Mouse (Mus musculus): ENCODE data around the gene Atp1b3. TPM values are rescaled to one million over a fixed set of nuclear protein-coding genes. Genes with fewer than 3 reads are reported as not detected.

Atp1b3 gene
- polyA plus RNA-seq, 1 experiment from 2014 or later, result 179 TPM

- Histone ChIP-seq H3K9me3 (ENCODE audit: control insufficient read depth, low read length) (no peaks in the 10 kb centered on the region), H3K36me3 (ENCODE audit: control insufficient read depth, insufficient read depth, low read length) (no peaks in the 10 kb centered on the region), H3K27ac (ENCODE audit: low read depth, low read length) (no peak overlapping the region), H3K4me3 (ENCODE audit: low read length) (no peak overlapping the region), H3K9ac (ENCODE audit: low read depth, low read length) (no peak overlapping the region), H3K4me1 (ENCODE audit: control insufficient read depth, insufficient read depth, low read length) (peaks cover 6% of the 10 kb centered on the region; the same call in 1 of the 2 replicates), H3K4me2 (replicated peaks; ENCODE audit: low read depth, low read length) (no peak overlapping the region), H3K27me3 (ENCODE audit: control insufficient read depth, insufficient read depth, low read length) (no peaks in the 10 kb centered on the region)
- no peak for ATAC-seq (ENCODE audit: low FRiP score, low TSS enrichment)
- WGBS, result 72% methylated on average over 2 of the region's 2 CpGs
Observed at GRCm38 (mm10) chr9:96393731-96394235, 29.5 kb upstream of the Atp1b3 start.

DNA sequence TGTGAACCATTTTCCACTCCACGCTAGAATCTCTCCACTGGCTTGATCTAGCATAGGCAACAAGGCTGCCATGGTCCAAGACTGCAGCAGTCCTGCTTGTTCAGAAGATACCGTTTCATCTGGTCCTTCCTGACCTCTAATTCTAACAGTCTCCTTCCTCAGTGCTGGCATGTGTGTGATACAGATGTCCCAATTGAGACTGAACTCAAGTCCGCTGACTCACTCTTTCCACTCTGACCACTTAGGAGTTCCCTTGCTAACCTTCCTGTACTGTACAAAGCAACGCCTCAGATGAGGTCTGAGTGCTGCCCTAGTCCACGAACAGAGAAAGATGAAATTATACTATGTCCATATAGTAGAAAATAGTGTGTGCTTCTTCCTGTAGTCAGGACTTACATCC lies 28.9 kb upstream of the Atp1b3 start:
- H3K4me3 ChIP-seq (ENCODE audit: low read length), result no peak overlapping the region
- H3K36me3 ChIP-seq (ENCODE audit: control insufficient read depth, insufficient read depth, low read length), result no peaks in the 10 kb centered on the region
- H3K9ac ChIP-seq (ENCODE audit: low read depth, low read length), result no peak overlapping the region
- H3K27ac ChIP-seq (ENCODE audit: low read depth, low read length), result no peak overlapping the region
- no peaks in the 10 kb centered on the region for H3K27me3 ChIP-seq (ENCODE audit: control insufficient read depth, insufficient read depth, low read length)
- no peaks in the 10 kb centered on the region for H3K9me3 ChIP-seq (ENCODE audit: control insufficient read depth, low read length)
- no peak overlapping the region for H3K4me2 ChIP-seq (replicated peaks; ENCODE audit: low read depth, low read length)
- 83% methylated on average over 5 of the region's 5 CpGs for WGBS
- no peak for ATAC-seq (ENCODE audit: low FRiP score, low TSS enrichment)
- no peaks in the 10 kb centered on the region for H3K4me1 ChIP-seq (ENCODE audit: control insufficient read depth, insufficient read depth, low read length)

- no peak overlapping the region for H3K9ac ChIP-seq (ENCODE audit: low read depth, low read length)
- 89% methylated on average over 1 of the region's 1 CpGs for WGBS
- no peaks in the 10 kb centered on the region for H3K9me3 ChIP-seq (ENCODE audit: control insufficient read depth, low read length)
- no peak for ATAC-seq (ENCODE audit: low FRiP score, low TSS enrichment)
- no peak overlapping the region for H3K4me3 ChIP-seq (ENCODE audit: low read length)
- H3K4me1 ChIP-seq (ENCODE audit: control insufficient read depth, insufficient read depth, low read length), result no peaks in the 10 kb centered on the region
- no peaks in the 10 kb centered on the region for H3K27me3 ChIP-seq (ENCODE audit: control insufficient read depth, insufficient read depth, low read length)
- no peak overlapping the region for H3K4me2 ChIP-seq (replicated peaks; ENCODE audit: low read depth, low read length)
- H3K36me3 ChIP-seq (ENCODE audit: control insufficient read depth, insufficient read depth, low read length), result no peaks in the 10 kb centered on the region
- H3K27ac ChIP-seq (ENCODE audit: low read depth, low read length), result no peak overlapping the region
Observed at GRCm38 (mm10) chr9:96391921-96392320, 27.7 kb upstream of the Atp1b3 start.

DNA sequence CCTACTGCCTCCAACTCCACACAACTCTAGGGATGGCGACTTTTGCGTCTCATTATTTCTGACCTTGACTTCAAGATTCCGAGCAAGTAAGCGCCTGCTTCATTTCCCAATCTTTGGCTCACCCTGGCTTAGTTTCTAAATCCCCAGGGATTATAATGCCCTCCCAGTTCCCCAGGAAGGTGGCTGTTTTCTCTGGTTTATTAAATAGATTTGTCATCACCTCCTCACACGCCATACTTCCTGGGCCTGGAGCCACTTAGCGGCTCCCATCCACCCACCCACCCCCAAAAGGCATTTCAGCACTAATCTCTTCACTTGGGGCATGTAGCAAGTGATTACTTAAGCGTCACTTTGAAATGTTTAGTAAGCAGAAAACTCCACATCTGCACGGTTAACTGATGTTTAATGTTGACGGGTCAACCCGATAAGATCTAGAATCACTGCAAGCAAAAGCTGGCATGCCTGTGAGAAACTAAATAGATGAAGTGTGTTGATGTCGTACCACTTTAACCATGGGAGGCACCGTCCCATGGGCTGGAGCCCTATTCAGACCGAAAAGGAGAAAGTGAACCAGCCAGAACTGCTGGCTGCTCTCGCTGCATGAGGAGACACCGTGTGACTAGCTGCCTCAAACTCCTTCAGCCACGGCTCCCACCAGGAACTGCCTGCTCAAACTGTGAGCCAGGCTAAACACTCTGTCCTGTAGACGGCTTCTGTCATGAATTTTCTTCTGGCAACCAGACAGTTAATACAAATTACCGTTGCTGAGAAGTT lies 19.7 kb upstream of the Atp1b3 start:
- 67% methylated on average over 18 of the region's 18 CpGs for WGBS
- no peak overlapping the region for H3K9ac ChIP-seq (ENCODE audit: low read depth, low read length)
- no peak overlapping the region for H3K4me2 ChIP-seq (replicated peaks; ENCODE audit: low read depth, low read length)
- H3K27ac ChIP-seq (ENCODE audit: low read depth, low read length), result no peak overlapping the region
- H3K9me3 ChIP-seq (ENCODE audit: control insufficient read depth, low read length), result no peaks in the 10 kb centered on the region
- peaks cover 6% of the 10 kb centered on the region; the same call in 1 of the 2 replicates for H3K4me1 ChIP-seq (ENCODE audit: control insufficient read depth, insufficient read depth, low read length)
- no peaks in the 10 kb centered on the region for H3K36me3 ChIP-seq (ENCODE audit: control insufficient read depth, insufficient read depth, low read length)
- H3K27me3 ChIP-seq (ENCODE audit: control insufficient read depth, insufficient read depth, low read length), result no peaks in the 10 kb centered on the region
- H3K4me3 ChIP-seq (ENCODE audit: low read length), result no peak overlapping the region
- ATAC-seq (ENCODE audit: low FRiP score, low TSS enrichment), result no peak

GRCm38 (mm10) chr9:96382756-96383155 lies 18.5 kb upstream of the Atp1b3 start:
- Histone ChIP-seq H3K36me3 (ENCODE audit: control insufficient read depth, insufficient read depth, low read length) (no peaks in the 10 kb centered on the region), H3K27me3 (ENCODE audit: control insufficient read depth, insufficient read depth, low read length) (no peaks in the 10 kb centered on the region), H3K9me3 (ENCODE audit: control insufficient read depth, low read length) (no peaks in the 10 kb centered on the region), H3K27ac (ENCODE audit: low read depth, low read length) (no peak overlapping the region), H3K4me3 (ENCODE audit: low read length) (no peak overlapping the region), H3K4me1 (ENCODE audit: control insufficient read depth, insufficient read depth, low read length) (peaks cover 6% of the 10 kb centered on the region; the same call in 1 of the 2 replicates), H3K9ac (ENCODE audit: low read depth, low read length) (no peak overlapping the region), H3K4me2 (replicated peaks; ENCODE audit: low read depth, low read length) (no peak overlapping the region)
- 84% methylated on average over 4 of the region's 4 CpGs for WGBS
- ATAC-seq (ENCODE audit: low FRiP score, low TSS enrichment), result no peak

- Histone ChIP-seq H3K4me1 (ENCODE audit: control insufficient read depth, insufficient read depth, low read length) (peaks cover 6% of the 10 kb centered on the region; the same call in 1 of the 2 replicates), H3K4me3 (ENCODE audit: low read length) (no peak overlapping the region), H3K36me3 (ENCODE audit: control insufficient read depth, insufficient read depth, low read length) (no peaks in the 10 kb centered on the region), H3K27me3 (ENCODE audit: control insufficient read depth, insufficient read depth, low read length) (no peaks in the 10 kb centered on the region), H3K4me2 (replicated peaks; ENCODE audit: low read depth, low read length) (no peak overlapping the region), H3K27ac (ENCODE audit: low read depth, low read length) (0 out of 2 replicates have a peak overlapping the region, but pooled peaks have one; percentile 30), H3K9me3 (ENCODE audit: control insufficient read depth, low read length) (no peaks in the 10 kb centered on the region), H3K9ac (ENCODE audit: low read depth, low read length) (no peak overlapping the region)
- 65% methylated on average over 13 of the region's 13 CpGs for WGBS
- no peak for ATAC-seq (ENCODE audit: low FRiP score, low TSS enrichment)
Observed at GRCm38 (mm10) chr9:96381393-96381792, 17.2 kb upstream of the Atp1b3 start.

DNA sequence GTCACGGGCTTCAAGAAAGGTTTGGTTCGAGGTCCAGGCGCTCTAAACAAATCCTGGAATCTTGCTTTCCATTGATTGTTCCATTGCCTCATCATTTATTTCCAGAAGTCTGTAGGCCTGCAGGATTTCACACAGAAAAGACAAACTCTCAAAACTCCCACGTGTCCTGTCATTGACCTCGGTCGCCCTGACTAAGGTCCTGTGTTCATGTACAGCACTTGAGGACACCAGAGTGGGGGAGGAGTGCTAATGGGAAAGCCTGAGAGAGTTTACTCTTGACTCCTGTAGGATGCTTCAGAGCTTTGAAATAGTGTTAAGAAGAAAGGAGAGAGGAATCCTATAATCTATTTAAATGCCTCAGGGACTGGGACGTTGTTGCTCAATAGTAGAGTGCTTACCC lies 15.3 kb upstream of the Atp1b3 start:
- Histone ChIP-seq H3K9ac (ENCODE audit: low read depth, low read length) (no peak overlapping the region), H3K27me3 (ENCODE audit: control insufficient read depth, insufficient read depth, low read length) (no peaks in the 10 kb centered on the region), H3K4me3 (ENCODE audit: low read length) (no peak overlapping the region), H3K4me2 (replicated peaks; ENCODE audit: low read depth, low read length) (no peak overlapping the region), H3K27ac (ENCODE audit: low read depth, low read length) (no peak overlapping the region), H3K9me3 (ENCODE audit: control insufficient read depth, low read length) (no peaks in the 10 kb centered on the region), H3K4me1 (ENCODE audit: control insufficient read depth, insufficient read depth, low read length) (no peaks in the 10 kb centered on the region), H3K36me3 (ENCODE audit: control insufficient read depth, insufficient read depth, low read length) (no peaks in the 10 kb centered on the region)
- no peak for ATAC-seq (ENCODE audit: low FRiP score, low TSS enrichment)
- 63% methylated on average over 7 of the region's 7 CpGs for WGBS

DNA sequence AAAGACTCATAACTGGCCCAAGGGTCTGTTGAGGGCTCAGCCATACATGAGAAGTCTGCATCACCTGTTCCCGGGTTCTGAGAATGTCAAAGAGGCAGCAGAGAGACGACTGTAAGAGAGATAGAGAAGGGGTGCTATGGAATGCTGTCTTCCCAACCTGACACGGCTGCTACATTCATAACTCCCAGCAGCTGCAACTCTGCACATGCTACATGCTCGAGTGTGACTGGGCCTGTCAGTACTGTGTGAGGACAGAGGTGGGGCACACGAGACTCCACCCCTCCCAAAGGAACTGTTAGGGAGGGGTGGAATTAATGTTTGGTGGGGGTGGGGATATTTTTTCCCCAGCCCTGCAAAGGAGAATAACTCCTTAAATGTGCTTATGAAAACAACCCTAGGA lies 14.5 kb upstream of the Atp1b3 start:
- H3K4me3 ChIP-seq (ENCODE audit: low read length), result no peak overlapping the region
- no peak for ATAC-seq (ENCODE audit: low FRiP score, low TSS enrichment)
- H3K27me3 ChIP-seq (ENCODE audit: control insufficient read depth, insufficient read depth, low read length), result no peaks in the 10 kb centered on the region
- WGBS, result 63% methylated on average over 5 of the region's 5 CpGs
- no peaks in the 10 kb centered on the region for H3K9me3 ChIP-seq (ENCODE audit: control insufficient read depth, low read length)
- H3K36me3 ChIP-seq (ENCODE audit: control insufficient read depth, insufficient read depth, low read length), result no peaks in the 10 kb centered on the region
- no peak overlapping the region for H3K9ac ChIP-seq (ENCODE audit: low read depth, low read length)
- H3K4me1 ChIP-seq (ENCODE audit: control insufficient read depth, insufficient read depth, low read length), result no peaks in the 10 kb centered on the region
- no peak overlapping the region for H3K4me2 ChIP-seq (replicated peaks; ENCODE audit: low read depth, low read length)
- H3K27ac ChIP-seq (ENCODE audit: low read depth, low read length), result no peak overlapping the region

DNA sequence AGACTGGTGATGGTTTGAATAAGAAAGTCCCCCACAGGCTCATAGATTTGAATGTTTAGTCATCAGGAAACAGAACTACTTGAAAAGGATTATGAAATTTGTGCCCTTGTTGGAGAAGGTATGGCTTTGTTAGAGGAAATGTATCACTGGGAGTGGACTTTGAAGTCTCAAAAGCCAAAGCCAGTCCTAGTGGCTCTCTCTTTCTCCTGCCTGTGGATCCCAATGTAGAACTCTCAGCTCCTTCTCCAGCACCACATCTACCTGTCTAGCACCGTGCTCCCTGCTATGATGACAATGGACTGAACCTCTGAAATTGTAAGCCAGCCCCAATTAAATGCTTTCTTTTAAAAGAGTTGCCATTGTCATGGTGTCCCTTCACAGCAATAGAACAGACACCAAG lies 12.9 kb upstream of the Atp1b3 start:
- no peaks in the 10 kb centered on the region for H3K9me3 ChIP-seq (ENCODE audit: control insufficient read depth, low read length)
- H3K27ac ChIP-seq (ENCODE audit: low read depth, low read length), result no peak overlapping the region
- no peaks in the 10 kb centered on the region for H3K36me3 ChIP-seq (ENCODE audit: control insufficient read depth, insufficient read depth, low read length)
- H3K4me1 ChIP-seq (ENCODE audit: control insufficient read depth, insufficient read depth, low read length), result no peaks in the 10 kb centered on the region
- ATAC-seq (ENCODE audit: low FRiP score, low TSS enrichment), result no peak
- no peak overlapping the region for H3K4me3 ChIP-seq (ENCODE audit: low read length)
- no peak overlapping the region for H3K4me2 ChIP-seq (replicated peaks; ENCODE audit: low read depth, low read length)
- WGBS, result 92% methylated on average over 1 of the region's 1 CpGs
- no peak overlapping the region for H3K9ac ChIP-seq (ENCODE audit: low read depth, low read length)
- H3K27me3 ChIP-seq (ENCODE audit: control insufficient read depth, insufficient read depth, low read length), result no peaks in the 10 kb centered on the region
